Mouse (Mus musculus): Measurements from ENCODE around the gene Rad51d. TPM values are rescaled to one million over a fixed set of nuclear protein-coding genes. Genes with fewer than 3 reads are reported as not detected.
"Not testable (repeated sequence)": the region's sequence is repeated elsewhere in the genome, so short reads cannot be mapped to it uniquely, and the experiment has no call there.

Rad51d gene
- polyA plus RNA-seq, 1 experiment: 11.6 TPM

DNA sequence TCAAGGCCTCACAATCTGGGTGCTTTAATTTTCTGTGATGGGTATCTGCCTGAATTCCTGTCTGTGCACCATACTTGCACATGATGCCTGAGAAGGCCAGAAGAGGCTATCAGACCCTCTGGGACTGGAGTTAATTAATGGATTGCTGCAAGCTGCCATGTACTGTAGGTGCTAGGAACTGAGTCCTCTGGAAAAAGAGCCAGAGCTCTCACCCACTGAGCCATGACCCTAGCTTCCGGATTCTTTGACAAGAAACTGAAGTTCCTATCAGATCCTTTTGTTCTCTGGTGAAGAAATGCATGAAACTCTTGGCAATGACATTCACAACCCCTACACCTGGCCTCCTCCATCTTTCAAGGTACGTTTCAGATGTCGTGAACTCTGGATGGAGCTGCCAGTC is 43.5 kb downstream of the Rad51d start:
- TF ChIP-seq FLI1 (IDR thresholded peaks at IDR 0.05; ENCODE audit: low read length) (no peak), GATA1 (IDR thresholded peaks at IDR 0.05; ENCODE audit: borderline replicate concordance, low read length) (no peak)
- Histone ChIP-seq H3K4me3 (replicated peaks) (peak overlapping the region; percentile 51), H3K27me3 (replicated peaks) (no peaks in the 10 kb centered on the region), H3K4me1 (peaks cover 93% of the 10 kb centered on the region), H3K36me3 (replicated peaks; ENCODE audit: low read length) (peaks cover 52% of the 10 kb centered on the region), H3K9me3 (no peaks in the 10 kb centered on the region)

DNA sequence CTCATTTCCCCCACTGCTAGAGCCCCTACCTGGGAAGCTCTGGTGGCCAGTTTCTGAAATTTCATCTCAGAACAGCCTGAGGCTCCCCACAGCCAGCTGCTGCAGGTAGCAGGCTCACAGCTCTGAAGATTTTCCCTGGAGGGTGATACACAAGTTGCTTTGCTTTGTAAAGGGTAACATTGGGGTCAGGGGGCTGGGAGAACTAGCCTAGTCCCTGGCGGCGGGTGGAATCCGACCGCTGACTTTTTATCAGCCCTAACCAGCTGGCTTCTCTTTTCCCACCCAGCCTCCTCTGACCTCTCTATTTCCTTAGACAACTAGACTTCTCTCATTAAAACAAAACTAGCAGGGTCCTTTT is 44.4 kb downstream of the Rad51d start:
- H3K36me3 ChIP-seq (replicated peaks; ENCODE audit: low read length): peaks cover 52% of the 10 kb centered on the region

DNA sequence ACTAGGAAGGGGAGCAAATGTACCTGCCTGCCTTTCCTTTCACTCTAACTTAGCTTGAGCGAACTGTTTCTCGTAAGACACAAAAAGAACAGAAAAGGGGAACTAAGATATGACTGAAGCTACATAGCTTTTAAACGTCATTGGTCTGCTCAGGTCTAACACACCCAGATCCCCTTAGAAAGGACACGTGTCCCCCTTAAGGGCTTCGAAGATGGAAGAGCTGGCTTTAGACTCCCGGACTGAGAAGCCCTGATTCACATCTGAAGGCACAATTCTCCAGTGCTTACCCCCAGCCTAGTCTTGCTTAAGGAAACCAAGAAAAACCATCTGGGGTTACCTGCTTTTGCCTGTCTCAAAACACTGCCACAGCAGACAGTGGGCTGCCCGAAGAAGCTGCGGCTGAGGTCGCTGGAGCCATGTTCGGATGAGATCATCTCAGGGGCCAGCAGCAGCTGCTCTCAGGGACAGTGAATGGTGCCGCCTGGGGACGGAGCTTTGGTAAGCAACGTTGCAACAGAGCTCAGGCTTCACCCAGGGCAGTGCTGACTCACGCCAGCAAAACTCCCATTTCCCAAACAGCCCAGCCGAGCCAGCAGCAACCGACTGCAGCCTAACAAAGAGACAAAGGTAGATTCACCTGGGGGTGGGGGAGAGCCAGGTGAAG is 44.9 kb downstream of the Rad51d start:
- peaks cover 52% of the 10 kb centered on the region for H3K36me3 ChIP-seq (replicated peaks; ENCODE audit: low read length)
- TF ChIP-seq GATA1 (IDR thresholded peaks at IDR 0.05; ENCODE audit: borderline replicate concordance, low read length) (no peak), FLI1 (IDR thresholded peaks at IDR 0.05; ENCODE audit: low read length) (no peak)
- H3K27me3 ChIP-seq (replicated peaks): no peaks in the 10 kb centered on the region
- peak overlapping the region; percentile 93 for H3K4me3 ChIP-seq (replicated peaks)
- H3K9me3 ChIP-seq: no peaks in the 10 kb centered on the region
- peaks cover 93% of the 10 kb centered on the region for H3K4me1 ChIP-seq

More for the DNA sequence above, 44.4 kb downstream of the Rad51d start:
- Histone ChIP-seq H3K9me3 (no peaks in the 10 kb centered on the region), H3K4me3 (replicated peaks) (peak overlapping the region; percentile 93), H3K27me3 (replicated peaks) (no peaks in the 10 kb centered on the region), H3K4me1 (peaks cover 93% of the 10 kb centered on the region)
- TF ChIP-seq FLI1 (IDR thresholded peaks at IDR 0.05; ENCODE audit: low read length): no peak
- TF ChIP-seq GATA1 (IDR thresholded peaks at IDR 0.05; ENCODE audit: borderline replicate concordance, low read length): no peak

DNA sequence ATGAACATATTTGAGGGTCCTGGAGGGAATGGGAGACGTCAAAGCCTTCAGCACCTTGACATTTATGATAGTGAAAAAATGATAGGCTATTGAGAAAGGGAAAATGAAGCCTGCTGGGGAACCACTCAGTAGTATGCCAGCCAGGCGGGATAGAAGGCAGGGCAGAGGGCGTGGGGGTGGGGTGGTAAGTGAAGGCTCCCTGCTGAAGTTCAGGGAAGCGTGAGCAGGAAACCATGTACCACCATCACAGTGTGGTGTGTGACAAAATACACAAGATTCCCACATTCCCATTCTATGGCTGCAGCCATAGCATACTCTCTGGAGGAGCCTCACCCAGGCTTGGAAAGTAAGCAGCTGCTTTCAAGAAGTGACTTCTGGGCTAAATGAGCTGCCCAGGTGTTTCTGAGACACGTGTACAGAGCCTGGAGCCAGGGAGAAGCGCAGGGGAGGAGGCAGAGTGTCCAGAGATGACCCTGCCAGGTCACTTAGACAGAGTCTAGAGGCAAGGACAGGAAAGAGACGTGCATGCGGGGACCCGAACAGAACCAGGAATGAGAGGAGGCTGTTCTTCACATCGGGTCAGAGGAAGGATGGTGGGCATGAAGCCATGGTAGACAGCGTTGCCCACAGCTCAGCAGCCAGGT is 45.5 kb downstream of the Rad51d start:
- H3K4me1 ChIP-seq: peaks cover 93% of the 10 kb centered on the region
- H3K9me3 ChIP-seq: no peaks in the 10 kb centered on the region
- H3K4me3 ChIP-seq (replicated peaks): peak overlapping the region; percentile 93
- no peaks in the 10 kb centered on the region for H3K27me3 ChIP-seq (replicated peaks)
- peaks cover 52% of the 10 kb centered on the region for H3K36me3 ChIP-seq (replicated peaks; ENCODE audit: low read length)
- TF ChIP-seq GATA1 (IDR thresholded peaks at IDR 0.05; ENCODE audit: borderline replicate concordance, low read length) (no peak), FLI1 (IDR thresholded peaks at IDR 0.05; ENCODE audit: low read length) (no peak)

DNA sequence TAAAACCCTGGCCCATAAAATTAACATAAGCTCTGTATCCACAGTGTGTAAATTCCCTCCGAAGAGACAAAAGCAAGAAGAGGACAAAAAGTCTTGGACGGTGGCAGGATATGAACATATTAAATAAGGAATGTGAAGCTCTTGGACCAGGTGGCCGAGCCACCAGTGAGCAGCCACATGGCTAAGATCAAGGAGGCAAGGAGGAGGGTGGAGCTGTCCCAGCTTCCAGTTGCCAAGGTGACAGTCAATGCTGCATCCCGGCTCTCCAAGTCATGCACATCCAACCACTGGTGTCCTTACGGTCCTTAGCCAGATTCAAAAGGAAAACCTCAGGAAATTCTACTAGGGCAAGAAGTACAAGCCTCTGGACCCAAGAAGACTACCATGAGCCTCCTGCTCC is 51.9 kb downstream of the Rad51d start:
- peaks cover 4% of the 10 kb centered on the region; the same call in 1 of the 2 replicates for H3K9me3 ChIP-seq
- H3K4me1 ChIP-seq: peaks cover 90% of the 10 kb centered on the region
- H3K36me3 ChIP-seq (replicated peaks; ENCODE audit: low read length): peaks cover 84% of the 10 kb centered on the region
- peak overlapping the region; percentile 35 for H3K4me3 ChIP-seq (replicated peaks)
- H3K27me3 ChIP-seq (replicated peaks): no peaks in the 10 kb centered on the region
- TF ChIP-seq GATA1 (IDR thresholded peaks at IDR 0.05; ENCODE audit: borderline replicate concordance, low read length) (no peak), FLI1 (IDR thresholded peaks at IDR 0.05; ENCODE audit: low read length) (no peak)

DNA sequence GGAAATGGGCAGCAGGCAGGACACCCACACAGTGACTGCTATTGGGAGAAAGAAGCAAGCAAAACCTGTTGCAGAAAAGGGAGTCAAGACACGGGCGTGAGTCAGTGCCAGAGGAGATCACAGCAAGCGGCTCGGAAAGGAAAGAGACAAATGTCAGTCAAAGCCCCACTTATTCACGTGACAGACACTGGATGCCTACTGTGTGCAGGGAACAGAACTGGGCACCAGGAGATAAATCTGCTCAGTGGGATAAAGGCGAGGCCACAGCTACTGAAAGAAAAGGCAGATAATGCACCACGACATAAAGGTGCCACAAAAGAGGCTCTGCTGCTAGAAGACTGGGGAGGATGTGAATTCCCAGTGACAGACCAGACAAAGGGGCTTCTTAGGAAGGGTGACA is 52.6 kb downstream of the Rad51d start:
- Histone ChIP-seq H3K36me3 (replicated peaks; ENCODE audit: low read length) (peaks cover 85% of the 10 kb centered on the region), H3K4me1 (peaks cover 86% of the 10 kb centered on the region)

DNA sequence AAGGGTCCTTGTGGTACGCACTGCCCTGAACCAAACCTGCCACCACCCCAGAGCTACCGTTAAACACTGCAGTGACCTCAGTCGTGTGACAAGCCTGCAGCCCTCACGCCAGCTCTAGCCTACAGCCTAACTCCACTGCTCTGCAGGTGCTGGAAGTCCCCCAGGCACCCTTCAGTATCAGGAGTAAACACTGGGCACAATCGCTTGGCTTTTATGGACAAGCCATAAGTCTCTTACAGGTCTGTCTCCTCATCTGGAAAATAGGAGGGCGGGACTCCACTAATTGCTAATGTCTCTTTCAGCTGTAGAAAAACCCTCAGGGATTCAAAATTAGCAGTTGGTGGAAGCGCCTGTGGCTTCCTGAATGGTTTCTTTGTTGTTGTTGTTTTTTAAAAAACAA is 53.2 kb downstream of the Rad51d start:
- Histone ChIP-seq H3K9me3 (peaks cover 4% of the 10 kb centered on the region; the same call in 1 of the 2 replicates), H3K27me3 (replicated peaks) (no peaks in the 10 kb centered on the region), H3K36me3 (replicated peaks; ENCODE audit: low read length) (peaks cover 85% of the 10 kb centered on the region), H3K4me3 (replicated peaks) (peak overlapping the region; percentile 70), H3K4me1 (peaks cover 85% of the 10 kb centered on the region)
- TF ChIP-seq FLI1 (IDR thresholded peaks at IDR 0.05; ENCODE audit: low read length) (no peak), GATA1 (IDR thresholded peaks at IDR 0.05; ENCODE audit: borderline replicate concordance, low read length) (no peak)

More for the DNA sequence above, 52.6 kb downstream of the Rad51d start:
- H3K27me3 ChIP-seq (replicated peaks): no peaks in the 10 kb centered on the region
- peak overlapping the region; percentile 18 for H3K4me3 ChIP-seq (replicated peaks)
- H3K9me3 ChIP-seq: peaks cover 4% of the 10 kb centered on the region; the same call in 1 of the 2 replicates
- TF ChIP-seq GATA1 (IDR thresholded peaks at IDR 0.05; ENCODE audit: borderline replicate concordance, low read length): no peak
- no peak for TF ChIP-seq FLI1 (IDR thresholded peaks at IDR 0.05; ENCODE audit: low read length)

DNA sequence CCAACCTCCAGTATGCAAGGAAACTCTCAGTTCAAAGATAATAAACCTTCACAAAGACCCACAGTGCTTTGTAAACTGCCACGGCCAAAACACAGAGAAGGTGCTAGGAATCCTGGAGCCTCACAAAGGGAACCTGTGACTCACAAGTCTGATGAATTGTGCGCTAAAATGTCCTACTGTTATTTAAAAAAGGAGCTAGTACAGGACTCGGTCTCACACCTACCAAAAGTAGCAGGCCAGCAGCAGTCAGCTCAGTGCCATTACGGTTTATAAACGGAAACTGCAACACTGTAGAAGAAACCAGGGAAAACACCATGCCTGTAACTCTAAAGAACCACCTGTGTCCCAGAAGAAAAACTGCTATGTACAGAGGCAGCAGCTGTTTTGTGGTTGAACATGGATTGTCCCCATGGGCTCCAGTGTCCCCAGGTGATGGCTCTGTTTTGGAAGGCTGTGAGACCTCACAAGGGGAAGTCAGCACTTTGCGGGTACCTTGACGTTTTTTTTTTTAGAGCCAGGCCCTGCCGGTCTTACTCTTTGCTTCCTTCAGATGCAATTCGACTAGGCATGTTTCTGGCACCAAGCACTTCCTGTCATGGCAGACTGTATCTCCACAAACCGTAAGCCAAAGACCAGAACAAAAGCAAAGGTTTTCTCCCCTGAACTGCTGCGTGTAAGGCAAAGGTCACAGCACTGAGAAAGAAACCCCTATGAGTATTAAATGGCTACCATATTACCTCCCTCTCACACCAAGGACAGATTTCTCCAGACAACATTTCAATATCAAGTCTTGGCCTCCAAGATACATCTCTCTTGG is 54.6 kb downstream of the Rad51d start:
- TF ChIP-seq GATA1 (IDR thresholded peaks at IDR 0.05; ENCODE audit: borderline replicate concordance, low read length): no peak
- Histone ChIP-seq H3K36me3 (replicated peaks; ENCODE audit: low read length) (peaks cover 88% of the 10 kb centered on the region), H3K4me1 (peaks cover 87% of the 10 kb centered on the region)

DNA sequence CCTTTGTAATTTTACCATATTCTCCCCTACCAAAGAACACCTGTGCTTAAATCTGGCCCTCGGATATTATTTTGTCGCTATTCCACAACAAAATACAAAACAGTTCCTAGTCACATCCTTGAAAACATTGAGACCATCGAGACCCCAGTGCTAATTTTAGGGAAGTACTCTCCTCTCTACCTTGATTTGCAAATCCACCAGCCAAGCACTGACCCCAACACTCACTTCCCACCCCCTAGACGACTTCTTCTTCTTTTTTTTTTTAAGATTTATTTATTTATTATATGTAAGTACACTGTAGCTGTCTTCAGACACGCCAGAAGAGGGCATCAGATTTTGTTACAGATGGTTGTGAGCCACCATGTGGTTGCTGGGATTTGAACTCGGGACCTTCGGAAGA is 56.1 kb downstream of the Rad51d start:
- not testable (repeated sequence) for H3K4me3 ChIP-seq (replicated peaks); H3K27me3 ChIP-seq (replicated peaks); H3K9me3 ChIP-seq
- peaks cover 86% of the 10 kb centered on the region for H3K36me3 ChIP-seq (replicated peaks; ENCODE audit: low read length)
- peaks cover 87% of the 10 kb centered on the region for H3K4me1 ChIP-seq

More for the DNA sequence above, 54.6 kb downstream of the Rad51d start:
- H3K4me3 ChIP-seq (replicated peaks): no peak overlapping the region
- no peaks in the 10 kb centered on the region for H3K27me3 ChIP-seq (replicated peaks)
- H3K9me3 ChIP-seq: peaks cover 4% of the 10 kb centered on the region; the same call in 1 of the 2 replicates

DNA sequence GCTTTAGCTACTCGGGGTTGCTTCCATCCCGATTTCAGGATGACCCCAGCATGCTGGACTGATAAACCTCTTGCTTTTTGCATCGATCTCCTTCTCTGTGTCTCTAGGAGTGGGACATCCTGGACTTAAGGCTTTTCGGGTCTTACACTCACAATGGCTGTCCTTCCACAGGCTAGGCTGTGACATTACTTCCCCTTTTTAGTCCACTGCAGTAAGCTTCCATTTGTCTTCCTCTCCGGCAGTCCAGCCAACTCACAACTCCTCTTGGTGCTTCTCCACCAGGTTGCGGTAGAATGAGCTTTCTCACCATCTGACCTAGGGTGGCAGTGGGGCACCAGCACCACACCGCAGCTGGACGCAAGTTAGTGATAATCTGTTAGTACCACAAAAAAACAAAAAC is 56.5 kb downstream of the Rad51d start:
- no peaks in the 10 kb centered on the region for H3K27me3 ChIP-seq (replicated peaks)
- peaks cover 86% of the 10 kb centered on the region for H3K36me3 ChIP-seq (replicated peaks; ENCODE audit: low read length)
- H3K4me1 ChIP-seq: peaks cover 87% of the 10 kb centered on the region
- TF ChIP-seq FLI1 (IDR thresholded peaks at IDR 0.05; ENCODE audit: low read length) (no peak), GATA1 (IDR thresholded peaks at IDR 0.05; ENCODE audit: borderline replicate concordance, low read length) (no peak)
- no peak overlapping the region for H3K4me3 ChIP-seq (replicated peaks)
- peaks cover 4% of the 10 kb centered on the region; the same call in 1 of the 2 replicates for H3K9me3 ChIP-seq

DNA sequence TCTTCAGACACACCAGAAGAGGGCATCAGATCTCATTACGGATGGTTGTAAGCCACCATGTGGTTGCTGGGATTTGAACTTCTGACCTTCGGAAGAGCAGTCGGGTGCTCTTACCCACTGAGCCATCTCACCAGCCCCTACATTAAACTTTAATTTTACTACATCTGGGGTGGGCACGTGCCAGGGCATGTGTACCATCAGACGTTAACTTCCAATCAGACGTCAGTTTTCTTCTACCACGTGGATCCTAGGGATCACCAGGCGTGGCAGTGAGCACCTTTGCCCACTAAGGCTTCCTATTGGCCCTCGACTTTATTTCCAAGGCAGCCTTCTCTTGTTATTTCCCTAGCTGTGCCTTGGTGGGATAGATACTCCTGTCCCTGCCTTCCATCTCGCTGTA is 58.0 kb downstream of the Rad51d start:
- H3K9me3 ChIP-seq; H3K27me3 ChIP-seq (replicated peaks); H3K4me3 ChIP-seq (replicated peaks): not testable (repeated sequence)
- Histone ChIP-seq H3K36me3 (replicated peaks; ENCODE audit: low read length) (peaks cover 80% of the 10 kb centered on the region), H3K4me1 (peaks cover 78% of the 10 kb centered on the region)
